Mouse (Mus musculus) hindbrain, embryonic 15.5 days (tissue): ENCODE measurements around the gene Slc25a20. TPM values are rescaled to one million over a fixed set of nuclear protein-coding genes. Genes with fewer than 3 reads are reported as not detected.

Experiments
- ATAC-seq: fragments of 200-750 bp; cut with Nextera tagmentation; 2 replicates; pipeline ENCODE4 v1.8.0; 2017; ENCODE audit warnings: low read depth, moderate number of reproducible peaks, moderate TSS enrichment; ENCODE audit not compliant: low FRiP score
- H3K27ac ChIP-seq: fragments of 300-500 bp; sonication (generic); replicated peaks from 2 replicates; pipeline ENCODE4 v1.5.1; 2015; ENCODE audit warnings: mild to moderate bottlenecking, inconsistent platforms
- H3K27me3 ChIP-seq: fragments of 300-500 bp; sonication (generic); 2 replicates; pipeline ENCODE4 v1.6.1; 2015; ENCODE audit warnings: control low read depth, inconsistent platforms
- H3K36me3 ChIP-seq: fragments of 300-500 bp; sonication (generic); 2 replicates; pipeline ENCODE4 v1.6.1; 2015; ENCODE audit warnings: control low read depth, inconsistent platforms
- H3K4me1 ChIP-seq: fragments of 300-500 bp; sonication (generic); replicated peaks from 2 replicates; pipeline ENCODE4 v1.6.1; 2015; ENCODE audit warnings: control low read depth, inconsistent platforms
- H3K4me2 ChIP-seq: fragments of 300-500 bp; sonication (generic); 2 replicates; pipeline ENCODE4 v1.6.1; 2015; ENCODE audit warnings: moderate library complexity, mild to moderate bottlenecking, inconsistent platforms
- H3K4me3 ChIP-seq: fragments of 300-500 bp; sonication (generic); 2 replicates; pipeline ENCODE4 v1.5.1; 2015; ENCODE audit warnings: mild to moderate bottlenecking, inconsistent platforms
- H3K9ac ChIP-seq: fragments of 300-500 bp; sonication (generic); 2 replicates; pipeline ENCODE4 v1.6.1; 2015; ENCODE audit warnings: inconsistent platforms
- H3K9me3 ChIP-seq: fragments of 300-500 bp; sonication (generic); 2 replicates; pipeline ENCODE4 v1.6.1; 2016; ENCODE audit warnings: control low read depth, inconsistent platforms
- WGBS: fragments of 180-500 bp; shearing (Covaris S2); methylation state at CpG from one replicate; pipeline ENCODE4 v1.1.7; 2015; 5-methylcytosine and 5-hydroxymethylcytosine counted together
- microRNA-seq: library from miRNA; unstranded; fragments of <30 nt; microRNA quantifications from one replicate; pipeline ENCODE4, GENCODE M21; 2016
- polyA plus RNA-seq: library from polyadenylated mRNA; unstranded; fragments of >200 nt; fragmentation: Nextera tagmentation; extraction: Ambion mirVana; gene quantifications from 2 replicates; pipeline ENCODE4 v1.2.1, GENCODE M21; 2015

The Slc25a20 gene
- polyA plus RNA-seq, 1 experiment from 2014 or later, result 47.7 TPM

GRCm38 (mm10) chr9:108707212-108707611 is 45.3 kb downstream of the Slc25a20 start:
- ATAC-seq, result no peak
- H3K4me1 ChIP-seq, result peaks cover 9% of the 10 kb centered on the region
- no peaks in the 10 kb centered on the region for H3K27me3 ChIP-seq
- H3K4me2 ChIP-seq, result no peak overlapping the region
- no peak overlapping the region for H3K9ac ChIP-seq
- 87% methylated on average over 2 of the region's 2 CpGs for WGBS
- no peak overlapping the region for H3K27ac ChIP-seq
- H3K4me3 ChIP-seq, result no peak overlapping the region
- H3K9me3 ChIP-seq, result no peaks in the 10 kb centered on the region
- no peaks in the 10 kb centered on the region for H3K36me3 ChIP-seq

DNA sequence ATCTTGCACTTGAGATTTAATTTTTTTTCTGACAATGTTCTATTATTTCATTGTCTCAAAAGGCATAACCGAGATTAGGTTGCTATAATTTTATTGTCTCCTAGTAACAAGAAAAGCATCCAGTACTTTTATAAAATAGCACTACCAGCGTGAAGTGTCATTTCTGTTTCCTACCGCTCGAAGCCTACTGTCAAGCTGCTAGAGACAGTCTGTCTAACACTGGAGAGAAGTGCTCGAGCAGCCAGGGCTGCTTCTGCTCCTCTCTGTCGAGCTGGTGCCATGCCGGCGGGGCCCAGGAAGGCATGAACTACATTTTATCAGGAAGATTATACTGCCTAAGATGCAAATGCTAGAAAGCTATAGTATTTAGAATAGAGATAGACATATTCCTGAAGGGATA is 46.9 kb downstream of the Slc25a20 start:
- no peaks in the 10 kb centered on the region for H3K36me3 ChIP-seq
- no peak overlapping the region for H3K4me2 ChIP-seq
- 85% methylated on average over 8 of the region's 8 CpGs for WGBS
- H3K4me1 ChIP-seq, result peaks cover 4% of the 10 kb centered on the region
- no peak overlapping the region for H3K9ac ChIP-seq
- no peaks in the 10 kb centered on the region for H3K9me3 ChIP-seq
- H3K27ac ChIP-seq, result no peak overlapping the region
- H3K4me3 ChIP-seq, result no peak overlapping the region
- H3K27me3 ChIP-seq, result no peaks in the 10 kb centered on the region
- no peak for ATAC-seq

DNA sequence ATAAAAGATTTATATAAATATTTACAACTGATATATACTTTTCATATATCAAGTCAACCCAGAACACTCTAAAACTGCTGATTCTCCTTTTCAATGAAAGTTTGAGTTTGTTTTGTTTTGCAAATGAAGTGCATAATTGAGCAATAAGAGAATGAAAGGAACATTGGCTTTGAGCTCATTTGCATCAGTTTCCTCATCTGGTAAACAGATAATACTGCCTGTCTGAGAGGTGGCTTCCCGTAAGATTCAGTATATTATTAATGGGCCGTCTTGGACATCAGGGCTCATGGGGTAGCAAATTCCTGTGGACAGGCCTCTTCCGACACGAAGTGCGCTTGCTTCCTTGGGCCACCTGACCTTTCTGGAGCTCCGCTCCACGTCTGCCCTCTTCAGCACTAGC is 48.9 kb downstream of the Slc25a20 start:
- WGBS, result 69% methylated on average over 7 of the region's 7 CpGs
- Histone ChIP-seq H3K9ac (no peak overlapping the region), H3K4me3 (no peak overlapping the region), H3K4me1 (no peaks in the 10 kb centered on the region), H3K4me2 (no peak overlapping the region), H3K27ac (no peak overlapping the region), H3K27me3 (no peaks in the 10 kb centered on the region), H3K9me3 (no peaks in the 10 kb centered on the region), H3K36me3 (no peaks in the 10 kb centered on the region)
- ATAC-seq, result no peak

GRCm38 (mm10) chr9:108716199-108716598 is 54.3 kb downstream of the Slc25a20 start:
- Histone ChIP-seq H3K9me3 (no peaks in the 10 kb centered on the region), H3K36me3 (peaks cover 27% of the 10 kb centered on the region), H3K4me3 (no peak overlapping the region), H3K4me2 (no peak overlapping the region), H3K27ac (no peak overlapping the region), H3K9ac (no peak overlapping the region), H3K27me3 (no peaks in the 10 kb centered on the region), H3K4me1 (no peaks in the 10 kb centered on the region)
- ATAC-seq, result no peak
- WGBS, result 95% methylated on average over 4 of the region's 4 CpGs

- no peak overlapping the region for H3K9ac ChIP-seq
- H3K27ac ChIP-seq, result no peak overlapping the region
- no peaks in the 10 kb centered on the region for H3K27me3 ChIP-seq
- H3K4me2 ChIP-seq, result no peak overlapping the region
- WGBS, result 7% methylated on average over 2 of the region's 2 CpGs
- H3K4me1 ChIP-seq, result no peaks in the 10 kb centered on the region
- H3K9me3 ChIP-seq, result no peaks in the 10 kb centered on the region
- H3K4me3 ChIP-seq, result no peak overlapping the region
- no peak for ATAC-seq
- peaks cover 33% of the 10 kb centered on the region for H3K36me3 ChIP-seq
Observed at GRCm38 (mm10) chr9:108723751-108724150, 61.9 kb downstream of the Slc25a20 start.

GRCm38 (mm10) chr9:108726116-108726515 is 64.2 kb downstream of the Slc25a20 start:
- peaks cover 26% of the 10 kb centered on the region; the same call in 1 of the 2 replicates for H3K36me3 ChIP-seq
- H3K4me2 ChIP-seq, result no peak overlapping the region
- no peaks in the 10 kb centered on the region for H3K9me3 ChIP-seq
- WGBS, result 92% methylated on average over 5 of the region's 5 CpGs
- H3K27me3 ChIP-seq, result no peaks in the 10 kb centered on the region
- H3K27ac ChIP-seq, result no peak overlapping the region
- H3K9ac ChIP-seq, result no peak overlapping the region
- H3K4me3 ChIP-seq, result no peak overlapping the region
- no peak for ATAC-seq
- H3K4me1 ChIP-seq, result no peaks in the 10 kb centered on the region

DNA sequence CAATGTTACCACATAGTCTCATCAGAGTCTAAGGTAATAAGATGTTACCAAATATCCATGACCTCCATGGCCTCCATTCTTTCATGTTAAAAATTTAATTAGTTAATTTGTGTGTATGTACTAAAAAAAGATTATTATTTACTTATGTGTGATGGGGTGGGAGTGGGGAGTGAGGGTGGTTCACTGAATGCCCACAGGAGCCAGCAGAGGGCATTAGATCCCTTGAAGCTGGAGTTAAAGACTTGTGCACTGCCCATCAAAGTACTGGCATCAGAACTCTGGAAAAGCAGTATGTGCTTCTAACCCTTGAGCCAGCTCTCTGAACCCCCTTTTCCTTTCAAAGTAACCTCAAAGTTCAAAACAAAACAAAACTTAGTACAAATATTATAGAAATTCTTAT is 67.2 kb downstream of the Slc25a20 start:
- Histone ChIP-seq H3K27ac (no peak overlapping the region), H3K9me3 (no peaks in the 10 kb centered on the region), H3K27me3 (no peaks in the 10 kb centered on the region), H3K4me2 (no peak overlapping the region), H3K36me3 (peaks cover 25% of the 10 kb centered on the region), H3K4me1 (no peaks in the 10 kb centered on the region), H3K4me3 (no peak overlapping the region), H3K9ac (no peak overlapping the region)
- no peak for ATAC-seq

DNA sequence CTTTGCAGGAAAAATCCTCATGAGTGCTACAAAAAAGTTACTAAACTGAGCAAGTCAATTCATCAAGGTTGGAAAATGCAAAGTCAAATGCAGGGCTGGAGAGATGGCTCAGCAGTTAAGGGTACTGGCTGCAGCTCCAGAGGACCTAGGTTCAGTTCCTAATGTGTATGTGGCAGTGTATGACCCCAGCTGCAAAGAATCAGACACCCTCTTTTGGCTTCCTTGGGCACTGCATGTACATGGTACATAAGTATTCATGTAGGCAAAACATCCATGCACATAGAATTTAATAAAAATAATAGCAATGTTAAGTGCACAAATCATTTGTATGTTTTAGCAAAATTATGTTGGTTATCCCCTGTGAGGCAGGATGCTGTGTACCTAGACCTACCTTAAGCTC is 70.6 kb downstream of the Slc25a20 start:
- no peak overlapping the region for H3K9ac ChIP-seq
- H3K36me3 ChIP-seq, result peaks cover 39% of the 10 kb centered on the region
- no peak overlapping the region for H3K27ac ChIP-seq
- no peak for ATAC-seq
- no peak overlapping the region for H3K4me3 ChIP-seq
- H3K27me3 ChIP-seq, result no peaks in the 10 kb centered on the region
- H3K4me1 ChIP-seq, result no peaks in the 10 kb centered on the region
- no peaks in the 10 kb centered on the region for H3K9me3 ChIP-seq
- H3K4me2 ChIP-seq, result no peak overlapping the region

Small RNA genes lying within 50 kb of the gene (microRNA-seq; reads per million reads assigned to microRNA genes)
- not detected for gene Gm26298

Other genes starting within 250 kb of the Slc25a20 start
- 1.6 and 2.5 TPM in 2 replicates for gene Ccdc36, start 233.6 kb upstream of the Slc25a20 start, polyA plus RNA-seq
- gene BC048562, start 225.6 kb upstream of the Slc25a20 start, polyA plus RNA-seq, result not detected in 2 replicates
- gene Ccdc71, start 201.6 kb upstream of the Slc25a20 start, polyA plus RNA-seq, result 57.5 and 63.4 TPM in 2 replicates
- gene Klhdc8b, start 200.5 kb upstream of the Slc25a20 start, polyA plus RNA-seq, result 67.5 and 70.8 TPM in 2 replicates
- 24.1 and 25.1 TPM in 2 replicates for gene Lamb2, start 182.4 kb upstream of the Slc25a20 start, polyA plus RNA-seq
- gene Usp19, start 171.5 kb upstream of the Slc25a20 start, polyA plus RNA-seq, result 76.5 and 80.8 TPM in 2 replicates
- 62.8 and 63.8 TPM in 2 replicates for gene Qars, start 154.4 kb upstream of the Slc25a20 start, polyA plus RNA-seq
- gene Qrich1, start 145.3 kb upstream of the Slc25a20 start, polyA plus RNA-seq, result 118 and 127 TPM in 2 replicates
- 109 and 111 TPM in 2 replicates for gene Impdh2, start 101.8 kb upstream of the Slc25a20 start, polyA plus RNA-seq
- 73.4 and 78.5 TPM in 2 replicates for gene Ndufaf3, start 94.7 kb upstream of the Slc25a20 start, polyA plus RNA-seq
- 304 and 323 TPM in 2 replicates for gene Dalrd3, start 92.2 kb upstream of the Slc25a20 start, polyA plus RNA-seq
- gene Wdr6, start 83.3 kb upstream of the Slc25a20 start, polyA plus RNA-seq, result 308 and 313 TPM in 2 replicates
- 34.9 and 35.1 TPM in 2 replicates for gene P4htm, start 64.4 kb upstream of the Slc25a20 start, polyA plus RNA-seq
- 43.0 and 48.1 TPM in 2 replicates for gene Arih2, start 12.7 kb upstream of the Slc25a20 start, polyA plus RNA-seq
- gene Prkar2a, start 27.2 kb downstream of the Slc25a20 start, polyA plus RNA-seq, result 62.4 and 65.9 TPM in 2 replicates
- 180 and 206 TPM in 2 replicates for gene Ip6k2, start 121.7 kb downstream of the Slc25a20 start, polyA plus RNA-seq
- 30.3 and 30.7 TPM in 2 replicates for gene Nckipsd, start 146.3 kb downstream of the Slc25a20 start, polyA plus RNA-seq
- 12.7 and 14.6 TPM in 2 replicates for gene Celsr3, start 164.2 kb downstream of the Slc25a20 start, polyA plus RNA-seq
- 19.5 and 22.1 TPM in 2 replicates for gene Slc26a6, start 191.2 kb downstream of the Slc25a20 start, polyA plus RNA-seq